Mouse (Mus musculus) midbrain, embryonic 13.5 days (tissue): ENCODE data around the gene Zfp940. TPM values are rescaled to one million over a fixed set of nuclear protein-coding genes. Genes with fewer than 3 reads are reported as not detected.

Experiments used
- ATAC-seq: fragments of 200-750 bp; cut with Nextera tagmentation; 2 replicates; pipeline ENCODE4 v1.8.0; 2017; ENCODE audit warnings: mild to moderate bottlenecking, moderate TSS enrichment, moderate library complexity
- H3K27ac ChIP-seq: fragments of 300-500 bp; sonication (generic); 2 replicates; pipeline ENCODE4 v1.5.1; 2015; ENCODE audit warnings: inconsistent platforms, mild to moderate bottlenecking, moderate library complexity
- H3K27me3 ChIP-seq: fragments of 300-500 bp; sonication (generic); 2 replicates; pipeline ENCODE4 v1.6.1; 2015; ENCODE audit warnings: mild to moderate bottlenecking, inconsistent platforms
- H3K36me3 ChIP-seq: fragments of 300-500 bp; sonication (generic); 2 replicates; pipeline ENCODE4 v1.6.1; 2015; ENCODE audit warnings: mild to moderate bottlenecking, inconsistent platforms
- H3K4me1 ChIP-seq: fragments of 300-500 bp; sonication (generic); replicated peaks from 2 replicates; pipeline ENCODE4 v1.6.1; 2015; ENCODE audit warnings: inconsistent platforms
- H3K4me2 ChIP-seq: fragments of 300-500 bp; sonication (generic); replicated peaks from 2 replicates; pipeline ENCODE4 v1.6.1; 2015; ENCODE audit warnings: moderate library complexity, mild to moderate bottlenecking, inconsistent platforms
- H3K4me3 ChIP-seq: fragments of 300-500 bp; sonication (generic); replicated peaks from 2 replicates; pipeline ENCODE4 v1.5.1; 2015; ENCODE audit warnings: mild to moderate bottlenecking, inconsistent platforms
- H3K9ac ChIP-seq: fragments of 300-500 bp; sonication (generic); replicated peaks from 2 replicates; pipeline ENCODE4 v1.6.1; 2015; ENCODE audit warnings: mild to moderate bottlenecking, inconsistent platforms
- H3K9me3 ChIP-seq: fragments of 300-500 bp; sonication (generic); 2 replicates; pipeline ENCODE4 v1.6.1; 2016; ENCODE audit warnings: mild to moderate bottlenecking, inconsistent platforms
- WGBS: fragments of 180-500 bp; shearing (Covaris S2); methylation state at CpG from one replicate; pipeline ENCODE4 v1.1.7; 2015; 5-methylcytosine and 5-hydroxymethylcytosine counted together
- polyA plus RNA-seq: library from polyadenylated mRNA; unstranded; fragments of >200 nt; fragmentation: Nextera tagmentation; extraction: Ambion mirVana; gene quantifications from 2 replicates; pipeline ENCODE4 v1.2.1, GENCODE M21; 2015

The Zfp940 gene
- polyA plus RNA-seq, 1 experiment from 2014 or later = 14.4 TPM

DNA sequence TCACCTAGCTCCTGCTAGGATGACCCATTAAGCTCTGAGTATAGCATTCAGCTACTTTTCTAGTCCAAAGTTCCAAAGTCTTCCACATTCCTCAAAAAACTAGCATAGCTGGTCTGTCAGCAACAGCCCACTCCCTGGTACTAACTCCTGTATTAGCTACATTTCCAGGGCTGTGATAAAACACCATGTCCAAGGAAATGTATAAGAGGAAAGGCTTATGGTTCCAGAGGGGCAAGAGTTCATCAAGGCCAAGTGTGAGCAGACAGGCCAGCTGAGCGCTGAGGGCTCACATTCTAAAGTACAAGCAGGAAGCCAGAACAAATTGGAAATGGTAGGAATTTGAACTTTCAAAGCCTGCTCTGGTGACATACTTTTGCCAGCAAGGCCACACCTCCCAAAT is 11.4 kb downstream of the Zfp940 start:
- Histone ChIP-seq H3K27ac (no peak overlapping the region), H3K9ac (no peak overlapping the region), H3K4me2 (no peak overlapping the region), H3K36me3 (peaks cover 56% of the 10 kb centered on the region), H3K9me3 (no peaks in the 10 kb centered on the region), H3K27me3 (no peaks in the 10 kb centered on the region), H3K4me1 (no peaks in the 10 kb centered on the region), H3K4me3 (no peak overlapping the region)
- no peak for ATAC-seq
- WGBS = 100% methylated on average over 1 of the region's 1 CpGs

GRCm38 (mm10) chr7:29839256-29839655 is 14.2 kb downstream of the Zfp940 start:
- no peaks in the 10 kb centered on the region for H3K9me3 ChIP-seq

DNA sequence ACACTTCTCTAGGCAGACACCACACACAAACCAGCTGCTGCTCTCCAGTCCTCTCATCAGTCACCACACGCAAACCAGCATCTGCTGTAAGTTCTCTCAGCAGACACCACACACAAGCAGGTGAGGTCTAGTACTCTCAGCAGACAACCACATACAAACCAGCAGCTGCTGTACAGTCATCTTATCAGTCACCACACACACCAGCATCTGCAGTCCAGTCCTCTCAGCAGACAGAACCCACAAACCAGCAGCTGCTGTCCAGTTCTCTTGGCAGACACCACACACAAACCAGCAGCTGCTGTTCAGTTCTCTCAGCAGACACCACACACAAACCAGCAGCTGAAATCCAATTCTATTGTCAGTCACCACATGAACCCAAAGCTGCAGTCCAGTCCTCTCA is 16.7 kb downstream of the Zfp940 start:
- H3K36me3 ChIP-seq = peaks cover 55% of the 10 kb centered on the region
- H3K27me3 ChIP-seq = no peaks in the 10 kb centered on the region
- no peak overlapping the region for H3K27ac ChIP-seq
- WGBS = 91% methylated on average over 1 of the region's 1 CpGs
- no peak for ATAC-seq
- no peaks in the 10 kb centered on the region for H3K4me1 ChIP-seq
- H3K4me3 ChIP-seq = no peak overlapping the region
- H3K9ac ChIP-seq = no peak overlapping the region
- no peak overlapping the region for H3K4me2 ChIP-seq
- no peaks in the 10 kb centered on the region for H3K9me3 ChIP-seq

More at GRCm38 (mm10) chr7:29839256-29839655, 14.2 kb downstream of the Zfp940 start:
- Histone ChIP-seq H3K27ac (no peak overlapping the region), H3K4me1 (no peaks in the 10 kb centered on the region), H3K27me3 (no peaks in the 10 kb centered on the region), H3K36me3 (peaks cover 49% of the 10 kb centered on the region), H3K4me3 (no peak overlapping the region), H3K4me2 (no peak overlapping the region), H3K9ac (no peak overlapping the region)
- 91% methylated on average over 3 of the region's 3 CpGs for WGBS
- ATAC-seq = no peak

DNA sequence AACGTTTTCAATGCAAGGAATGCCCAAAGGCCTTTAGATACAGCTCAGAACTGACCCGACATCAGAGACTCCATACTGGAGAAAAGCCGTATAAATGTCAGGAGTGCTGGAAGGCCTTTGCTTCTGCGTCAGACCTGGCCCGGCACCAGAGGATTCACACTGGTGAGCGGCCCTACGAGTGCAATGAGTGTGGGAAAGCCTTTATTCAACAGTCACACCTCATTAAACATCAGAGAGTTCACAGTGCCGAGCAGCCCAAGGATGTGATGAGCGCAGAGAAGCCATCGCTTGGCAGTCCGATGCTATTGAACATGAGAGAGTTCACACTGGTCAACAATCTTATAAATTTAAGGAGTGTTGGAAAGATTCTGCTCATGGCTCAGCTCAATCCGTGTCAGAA is 23.7 kb downstream of the Zfp940 start:
- Histone ChIP-seq H3K9ac (no peak overlapping the region), H3K36me3 (peaks cover 86% of the 10 kb centered on the region), H3K27me3 (no peaks in the 10 kb centered on the region), H3K4me2 (no peak overlapping the region), H3K4me1 (no peaks in the 10 kb centered on the region), H3K9me3 (no peaks in the 10 kb centered on the region), H3K4me3 (no peak overlapping the region), H3K27ac (no peak overlapping the region)
- ATAC-seq = no peak
- 85% methylated on average over 12 of the region's 12 CpGs for WGBS

DNA sequence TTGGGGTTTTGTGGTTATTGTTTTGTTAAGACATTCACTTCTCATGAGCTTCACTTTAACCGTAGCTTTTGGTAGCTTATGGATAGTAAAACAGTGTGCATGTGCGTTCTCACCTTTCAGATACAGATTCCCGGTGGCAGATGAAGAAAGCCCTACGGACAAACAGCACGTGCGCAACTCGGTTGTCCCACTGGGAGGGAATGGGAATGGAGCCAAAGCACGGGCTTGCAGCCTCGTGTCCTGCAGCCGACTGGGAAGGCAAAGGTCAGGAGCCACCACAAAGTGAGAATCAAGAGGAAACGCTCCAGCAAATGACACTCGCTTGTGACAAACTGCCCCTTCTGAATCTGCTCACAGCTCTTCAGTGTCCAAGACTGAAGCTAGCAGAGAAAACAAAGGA is 25.5 kb downstream of the Zfp940 start:
- Histone ChIP-seq H3K27ac (no peak overlapping the region), H3K4me3 (no peak overlapping the region), H3K4me2 (no peak overlapping the region), H3K36me3 (peaks cover 87% of the 10 kb centered on the region), H3K9me3 (no peaks in the 10 kb centered on the region), H3K27me3 (no peaks in the 10 kb centered on the region), H3K4me1 (no peaks in the 10 kb centered on the region), H3K9ac (no peak overlapping the region)
- WGBS = 94% methylated on average over 12 of the region's 12 CpGs
- no peak for ATAC-seq

GRCm38 (mm10) chr7:29818619-29819254 is 34.7 kb downstream of the Zfp940 start:
- Histone ChIP-seq H3K27ac (peak overlapping the region; percentile 71), H3K27me3 (no peaks in the 10 kb centered on the region), H3K4me2 (peak overlapping the region; percentile 80), H3K4me3 (peak overlapping the region; percentile 56), H3K4me1 (peaks cover 50% of the 10 kb centered on the region), H3K9me3 (no peaks in the 10 kb centered on the region), H3K36me3 (peaks cover 22% of the 10 kb centered on the region), H3K9ac (peak overlapping the region; percentile 72)
- peak; percentile 83 for ATAC-seq
- 2% methylated on average over 12 of the region's 12 CpGs for WGBS

- Histone ChIP-seq H3K27me3 (no peaks in the 10 kb centered on the region), H3K4me1 (peaks cover 50% of the 10 kb centered on the region), H3K36me3 (peaks cover 5% of the 10 kb centered on the region; the same call in 1 of the 2 replicates), H3K4me3 (peak within 1 kb of the TSS; percentile 66), H3K4me2 (peak within 1 kb of the TSS; percentile 80), H3K9me3 (0 out of 2 replicates have a peak, but pooled peaks cover under 1% of the 10 kb centered on the region), H3K9ac (peak within 1 kb of the TSS; percentile 75), H3K27ac (peak within 1 kb of the TSS; percentile 85)
- ATAC-seq = peak; percentile 96
- under 1% methylated on average over 26 of the region's 26 CpGs for WGBS
Measured at GRCm38 (mm10) chr7:29815910-29816429, 37.5 kb downstream of the Zfp940 start, which contains the start of gene Zfp790. Gene Zfp790 (plus strand): TSS chr7:29816114.

DNA sequence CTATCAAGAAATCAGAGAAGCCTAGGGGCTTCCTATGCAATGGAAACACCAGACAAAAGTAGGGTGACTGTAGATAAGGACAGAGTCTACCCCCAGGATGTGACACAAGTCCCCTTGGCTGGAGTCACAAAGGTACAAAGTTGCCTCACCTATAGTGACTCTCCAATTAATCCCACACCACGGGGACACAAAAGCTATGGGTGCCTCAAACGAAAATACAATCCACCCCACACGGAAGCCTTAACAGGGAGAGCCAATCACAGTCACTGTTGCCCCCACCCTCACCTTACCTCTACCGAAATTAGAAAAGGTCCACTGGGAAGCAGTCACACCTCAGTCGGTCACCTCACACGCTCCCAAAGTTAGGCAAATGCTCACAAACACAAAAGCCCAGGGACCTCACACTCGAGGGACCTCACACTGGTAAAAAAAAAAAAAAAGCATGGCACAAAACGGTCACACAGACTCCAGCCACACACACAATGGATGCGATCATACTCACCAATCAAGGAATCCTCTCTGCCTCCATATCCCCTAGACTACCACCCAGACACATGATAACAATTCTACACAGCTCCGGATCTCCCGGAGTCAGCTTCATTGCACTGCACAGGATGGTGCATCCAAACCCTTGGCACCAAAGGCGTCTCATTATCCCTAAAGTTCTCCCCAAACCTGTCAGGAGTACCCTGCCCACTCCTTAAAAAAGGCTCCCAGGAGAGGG is 38.2 kb downstream of the Zfp940 start:
- 2% methylated on average over 12 of the region's 12 CpGs for WGBS
- H3K9me3 ChIP-seq = 0 out of 2 replicates have a peak, but pooled peaks cover 4% of the 10 kb centered on the region

DNA sequence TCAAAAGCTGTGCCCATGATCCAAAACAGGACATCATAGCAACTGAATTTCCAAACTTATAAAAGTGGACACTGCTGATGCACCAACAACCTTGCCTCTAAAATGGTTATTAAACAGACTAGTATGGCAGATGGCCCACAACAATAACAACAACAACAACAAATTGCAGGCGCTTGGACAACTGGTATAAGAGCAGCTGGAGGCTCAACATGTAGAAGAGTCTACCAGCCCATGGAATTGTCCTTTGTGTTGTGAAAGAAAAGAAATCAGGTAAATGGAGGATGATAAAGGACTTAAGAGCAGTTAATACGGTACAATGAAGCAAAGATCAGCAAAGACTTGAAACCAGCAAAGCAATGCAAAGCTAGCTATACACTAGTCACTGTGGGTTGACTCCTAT is 39.1 kb downstream of the Zfp940 start:
- H3K36me3 ChIP-seq = peaks cover 9% of the 10 kb centered on the region; the same call in 1 of the 2 replicates
- no peak overlapping the region for H3K27ac ChIP-seq
- WGBS = 91% methylated on average over 2 of the region's 2 CpGs
- 0 out of 2 replicates have a peak, but pooled peaks cover 4% of the 10 kb centered on the region for H3K9me3 ChIP-seq
- peaks cover 43% of the 10 kb centered on the region for H3K4me1 ChIP-seq
- peak overlapping the region; percentile 66 for H3K4me3 ChIP-seq
- ATAC-seq = no peak
- no peaks in the 10 kb centered on the region for H3K27me3 ChIP-seq
- H3K9ac ChIP-seq = 0 out of 2 replicates have a peak overlapping the region, but pooled peaks have one; percentile 71
- peak overlapping the region; percentile 80 for H3K4me2 ChIP-seq

More for the DNA sequence above, 38.2 kb downstream of the Zfp940 start:
- H3K9ac ChIP-seq = peak overlapping the region; percentile 71
- H3K4me3 ChIP-seq = peak overlapping the region; percentile 66
- H3K27me3 ChIP-seq = no peaks in the 10 kb centered on the region
- H3K4me2 ChIP-seq = peak overlapping the region; percentile 80
- peak; percentile 60 for ATAC-seq
- peak overlapping the region; percentile 59 for H3K27ac ChIP-seq
- peaks cover 50% of the 10 kb centered on the region for H3K4me1 ChIP-seq
- peaks cover 9% of the 10 kb centered on the region; the same call in 1 of the 2 replicates for H3K36me3 ChIP-seq

GRCm38 (mm10) chr7:29812244-29812643 is 41.2 kb downstream of the Zfp940 start:
- ATAC-seq = no peak
- no peaks in the 10 kb centered on the region for H3K27me3 ChIP-seq
- peaks cover 9% of the 10 kb centered on the region; the same call in 1 of the 2 replicates for H3K36me3 ChIP-seq
- H3K4me2 ChIP-seq = no peak overlapping the region
- no peak overlapping the region for H3K9ac ChIP-seq
- H3K4me1 ChIP-seq = peaks cover 27% of the 10 kb centered on the region
- H3K27ac ChIP-seq = no peak overlapping the region
- no peak overlapping the region for H3K4me3 ChIP-seq
- 97% methylated on average over 1 of the region's 1 CpGs for WGBS
- 0 out of 2 replicates have a peak, but pooled peaks cover 4% of the 10 kb centered on the region for H3K9me3 ChIP-seq

GRCm38 (mm10) chr7:29807046-29807445 is 46.4 kb downstream of the Zfp940 start:
- Histone ChIP-seq H3K36me3 (peaks cover 9% of the 10 kb centered on the region; the same call in 1 of the 2 replicates), H3K27ac (no peak overlapping the region), H3K4me2 (no peak overlapping the region), H3K9me3 (0 out of 2 replicates have a peak, but pooled peaks cover 4% of the 10 kb centered on the region), H3K4me1 (no peaks in the 10 kb centered on the region), H3K9ac (no peak overlapping the region), H3K4me3 (no peak overlapping the region), H3K27me3 (no peaks in the 10 kb centered on the region)
- 71% methylated on average over 5 of the region's 5 CpGs for WGBS
- no peak for ATAC-seq

DNA sequence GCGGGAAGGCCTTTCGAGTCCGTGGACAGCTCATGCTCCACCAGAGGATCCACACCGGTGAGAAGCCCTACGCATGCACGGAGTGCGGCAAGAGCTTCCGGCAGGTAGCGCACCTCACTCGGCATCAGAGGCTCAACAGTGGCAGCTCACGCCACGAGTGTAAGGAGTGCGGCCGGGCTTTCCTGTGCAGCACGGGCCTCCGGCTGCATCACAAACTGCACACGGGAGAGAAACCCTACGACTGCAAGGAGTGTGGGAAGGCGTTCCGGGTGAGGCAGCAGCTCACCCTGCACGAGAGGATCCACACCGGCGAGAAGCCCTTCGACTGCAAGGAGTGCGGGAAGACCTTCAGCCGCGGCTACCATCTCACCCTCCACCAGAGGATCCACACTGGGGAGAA is 60.6 kb downstream of the Zfp940 start:
- peaks cover 78% of the 10 kb centered on the region for H3K36me3 ChIP-seq

More for the DNA sequence above, 60.6 kb downstream of the Zfp940 start:
- Histone ChIP-seq H3K4me3 (no peak overlapping the region), H3K9me3 (no peaks in the 10 kb centered on the region), H3K27me3 (peaks cover 17% of the 10 kb centered on the region; the same call in 1 of the 2 replicates), H3K4me2 (no peak overlapping the region), H3K27ac (no peak overlapping the region), H3K9ac (no peak overlapping the region), H3K4me1 (no peaks in the 10 kb centered on the region)
- 32% methylated on average over 27 of the region's 27 CpGs for WGBS
- no peak for ATAC-seq
